Mouse (Mus musculus): ENCODE measurements around the gene Atf7.

DNA sequence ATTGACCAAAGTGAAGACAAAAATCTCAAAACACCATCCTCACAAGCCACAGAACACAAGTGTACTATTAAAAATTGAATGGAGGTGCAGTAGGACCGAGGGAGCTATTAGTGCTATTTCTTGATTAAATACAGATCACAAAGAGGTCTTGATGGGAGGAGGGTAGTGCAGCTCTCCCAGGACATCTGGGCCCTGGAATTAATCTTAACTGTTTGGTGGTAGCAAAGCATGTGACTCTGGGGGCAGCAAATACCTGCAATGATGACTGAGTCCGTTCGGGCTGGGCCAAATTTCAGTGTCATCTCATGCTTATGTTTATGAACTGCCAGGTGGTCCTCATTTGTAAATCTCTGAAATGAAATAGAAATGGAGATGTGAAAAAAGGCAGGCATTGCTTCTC is 62.2 kb downstream of the Atf7 start:
- TF ChIP-seq CTCF (conservative IDR thresholded peaks at IDR 0.05; ENCODE audit: insufficient read depth, insufficient read length, low read depth, low read length) (no peak), POLR2A (IDR thresholded peaks at IDR 0.05; ENCODE audit: low read depth, low read length) (no peak)

Measured in kidney, adult 2 months (tissue).